Mouse (Mus musculus): ENCODE measurements at regions not wholly inside any gene's neighbourhood (a gene's known extent, or its start where the extent isn't known, plus 50 kb on each side); places are given as distances from the start of the nearest gene placed in this dataset.

- ChIA-PET POLR2A (interaction anchor here in 1 of 4 experiments (1.0 kb wide), 1 partner anchor 23 kb away, joined by 3 read pairs; no protein-coding TSS in a partner anchor), CTCF (interaction anchor here in 2 of 4 experiments (0.6 to 1.7 kb wide), 3 partner anchors 232 to 1774 kb away, joined by 3 to 12 read pairs (median 4); no protein-coding TSS in a partner anchor)
Measured at GRCm38 (mm10) chr13:60511628-60512027, 90.1 kb upstream of the Dapk1 start.

- ChIA-PET POLR2A (no interaction called here), CTCF (no interaction called here)
Measured at GRCm38 (mm10) chr13:60513756-60514155, 88.0 kb upstream of the Dapk1 start.

GRCm38 (mm10) chr13:60514806-60515205 lies 86.9 kb upstream of the Dapk1 start:
- CTCF ChIA-PET = interaction anchor here in 1 of 4 experiments (0.6 kb wide), 1 partner anchor 231 kb away, joined by 3 read pairs; no protein-coding TSS in a partner anchor
- POLR2A ChIA-PET = interaction anchor here in 1 of 4 experiments (1.5 kb wide), 1 partner anchor 16 kb away, joined by 4 read pairs; no protein-coding TSS in a partner anchor

GRCm38 (mm10) chr13:60518010-60518409 lies 83.7 kb upstream of the Dapk1 start:
- ChIA-PET POLR2A (no interaction called here), CTCF (no interaction called here)

GRCm38 (mm10) chr13:60519708-60520107 lies 82.0 kb upstream of the Dapk1 start:
- CTCF ChIA-PET = interaction anchor here in 1 of 4 experiments (1.5 kb wide), 1 partner anchor 9 kb away, joined by 3 read pairs; no protein-coding TSS in a partner anchor
- POLR2A ChIA-PET = no interaction called here

GRCm38 (mm10) chr13:60522719-60523450 lies 78.9 kb upstream of the Dapk1 start:
- ChIA-PET CTCF (interaction anchor here in 2 of 4 experiments (0.5 to 0.9 kb wide), 2 partner anchors 43 to 217 kb away, joined by 3 to 8 read pairs; no protein-coding TSS in a partner anchor), POLR2A (interaction anchor here in 1 of 4 experiments (0.7 kb wide), 1 partner anchor 853 kb away, joined by 3 read pairs; no protein-coding TSS in a partner anchor)

GRCm38 (mm10) chr13:60527806-60528205 lies 73.9 kb upstream of the Dapk1 start:
- ChIA-PET POLR2A (no interaction called here), CTCF (no interaction called here)

- POLR2A ChIA-PET = interaction anchor here in 1 of 4 experiments (0.7 kb wide), 1 partner anchor 43 kb away, joined by 11 read pairs; no protein-coding TSS in a partner anchor
- CTCF ChIA-PET = no interaction called here
Measured at GRCm38 (mm10) chr13:60528819-60529218, 72.9 kb upstream of the Dapk1 start.

- ChIA-PET POLR2A (interaction anchor here in 1 of 4 experiments (0.7 kb wide), 1 partner anchor 42 kb away, joined by 11 read pairs; no protein-coding TSS in a partner anchor), CTCF (no interaction called here)
Measured at GRCm38 (mm10) chr13:60529381-60530069, 72.2 kb upstream of the Dapk1 start.

GRCm38 (mm10) chr13:60533871-60534427 lies 67.8 kb upstream of the Dapk1 start:
- CTCF ChIA-PET = no interaction called here
- POLR2A ChIA-PET = interaction anchor here in 1 of 4 experiments (0.7 to 0.9 kb wide), 2 partner anchors 22 to 237 kb away, joined by 3 read pairs; no protein-coding TSS in a partner anchor

- ChIA-PET POLR2A (interaction anchor here in 2 of 4 experiments (0.6 to 0.9 kb wide), 2 partner anchors 23 to 101 kb away, joined by 3 read pairs; no protein-coding TSS in a partner anchor), CTCF (interaction anchor here in 1 of 4 experiments (0.5 kb wide), 1 partner anchor 179 kb away, joined by 3 read pairs; no protein-coding TSS in a partner anchor)
Measured at GRCm38 (mm10) chr13:60534501-60534900, 67.2 kb upstream of the Dapk1 start.

- ChIA-PET POLR2A (interaction anchor here in 2 of 4 experiments (0.6 to 0.9 kb wide), 2 partner anchors 23 to 100 kb away, joined by 3 read pairs; no protein-coding TSS in a partner anchor), CTCF (interaction anchor here in 1 of 4 experiments (0.5 to 0.6 kb wide), 2 partner anchors 180 to 204 kb away, joined by 3 to 12 read pairs; no protein-coding TSS in a partner anchor)
Measured at GRCm38 (mm10) chr13:60535045-60535444, 66.7 kb upstream of the Dapk1 start.

GRCm38 (mm10) chr13:60536725-60537124 lies 65.0 kb upstream of the Dapk1 start:
- CTCF ChIA-PET = no interaction called here

GRCm38 (mm10) chr13:60538110-60538509 lies 63.6 kb upstream of the Dapk1 start:
- POLR2A ChIA-PET = interaction anchor here in 1 of 4 experiments (0.7 kb wide), 1 partner anchor 72 kb away, joined by 3 read pairs; no protein-coding TSS in a partner anchor
- CTCF ChIA-PET = no interaction called here

More at GRCm38 (mm10) chr13:60536725-60537124, 65.0 kb upstream of the Dapk1 start:
- POLR2A ChIA-PET = no interaction called here

GRCm38 (mm10) chr13:60541165-60541564 lies 60.6 kb upstream of the Dapk1 start:
- ChIA-PET POLR2A (no interaction called here), CTCF (no interaction called here)

GRCm38 (mm10) chr13:60544363-60544762 lies 57.4 kb upstream of the Dapk1 start:
- CTCF ChIA-PET = no interaction called here
- POLR2A ChIA-PET = no interaction called here

GRCm38 (mm10) chr13:60545999-60546733 lies 55.6 kb upstream of the Dapk1 start:
- ChIA-PET CTCF (no interaction called here), POLR2A (no interaction called here)

All from embryonic stem cell, embryonic (primary cell).